Mouse (Mus musculus): Measurements from ENCODE around the gene Ppat. TPM values are rescaled to one million over a fixed set of nuclear protein-coding genes. Genes with fewer than 3 reads are reported as not detected.

Ppat gene
- polyA plus RNA-seq, 1 experiment, result 12.9 TPM

- Histone ChIP-seq H3K4me3 (ENCODE audit: insufficient read depth, low read depth, low read length) (peak overlapping the region; percentile 85), H3K4me1 (ENCODE audit: control insufficient read depth, insufficient read depth, low read length) (peaks cover 20% of the 10 kb centered on the region), H3K36me3 (ENCODE audit: control insufficient read depth, insufficient read depth, low read length) (no peaks in the 10 kb centered on the region), H3K27ac (ENCODE audit: insufficient read depth, low read depth, low read length) (peak overlapping the region; percentile 81), H3K27me3 (replicated peaks; ENCODE audit: control insufficient read depth, insufficient read depth, low read length) (no peaks in the 10 kb centered on the region)
- DNase-seq, result peak; percentile 43
- TF ChIP-seq POLR2A (IDR thresholded peaks at IDR 0.05; ENCODE audit: low read depth, low read length), result no peak
- no peak for TF ChIP-seq CTCF (conservative IDR thresholded peaks at IDR 0.05; ENCODE audit: insufficient read depth, insufficient read length, low read depth, low read length)
- under 1% methylated on average over 24 of the region's 24 CpGs for WGBS
These were observed 854 bp downstream of the Ppat start for GRCm38 (mm10) chr5:76950343-76951105.

DNA sequence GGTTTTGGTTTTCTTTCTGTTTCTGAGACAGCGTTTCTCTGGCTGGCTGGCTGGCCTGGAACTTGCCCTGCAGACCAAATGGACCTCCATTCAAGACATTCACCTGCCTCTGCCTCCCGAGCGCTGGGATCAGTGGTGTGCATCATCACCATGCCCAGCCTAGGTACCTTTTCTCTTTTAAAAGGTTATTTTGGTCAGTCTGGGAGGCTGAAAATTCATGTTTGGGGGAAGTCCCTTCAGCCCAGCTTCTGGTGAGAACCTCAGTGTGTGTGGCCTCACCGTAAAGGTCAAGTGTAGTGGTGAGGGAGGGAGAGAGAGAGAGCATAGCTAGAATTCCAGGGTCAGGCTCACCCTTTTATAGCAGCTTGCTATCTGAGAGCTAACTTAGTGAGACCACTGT lies 3.6 kb downstream of the Ppat start:
- 50% methylated on average over 4 of the region's 4 CpGs for WGBS
- H3K27me3 ChIP-seq (replicated peaks; ENCODE audit: control insufficient read depth, insufficient read depth, low read length), result no peaks in the 10 kb centered on the region
- no peak overlapping the region for H3K4me3 ChIP-seq (ENCODE audit: insufficient read depth, low read depth, low read length)
- TF ChIP-seq CTCF (conservative IDR thresholded peaks at IDR 0.05; ENCODE audit: insufficient read depth, insufficient read length, low read depth, low read length), result no peak
- TF ChIP-seq POLR2A (IDR thresholded peaks at IDR 0.05; ENCODE audit: low read depth, low read length), result no peak
- peaks cover 23% of the 10 kb centered on the region for H3K4me1 ChIP-seq (ENCODE audit: control insufficient read depth, insufficient read depth, low read length)
- DNase-seq, result no peak
- H3K27ac ChIP-seq (ENCODE audit: insufficient read depth, low read depth, low read length), result peak overlapping the region; percentile 72
- no peaks in the 10 kb centered on the region for H3K36me3 ChIP-seq (ENCODE audit: control insufficient read depth, insufficient read depth, low read length)

DNA sequence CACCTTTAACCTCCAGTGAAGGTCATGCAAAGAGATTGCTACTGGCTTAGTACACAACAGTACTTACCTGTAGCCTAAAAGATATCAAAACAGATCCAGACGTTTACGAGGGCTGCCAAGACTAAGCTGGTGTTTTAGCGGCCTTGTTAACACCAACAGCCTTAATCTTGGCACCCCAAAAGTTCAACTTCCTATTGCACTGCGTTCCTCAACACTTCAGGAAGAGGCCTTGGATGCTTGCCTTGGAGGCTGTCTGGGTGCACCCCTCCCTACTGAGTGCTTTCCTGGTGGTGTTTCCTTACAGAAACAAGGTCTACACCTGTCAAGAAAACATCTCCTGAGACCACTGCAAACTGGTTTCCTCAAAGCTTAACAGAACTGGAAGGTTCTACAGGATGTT lies 4.2 kb downstream of the Ppat start:
- WGBS, result 38% methylated on average over 4 of the region's 4 CpGs
- Histone ChIP-seq H3K27me3 (replicated peaks; ENCODE audit: control insufficient read depth, insufficient read depth, low read length) (no peaks in the 10 kb centered on the region), H3K4me3 (ENCODE audit: insufficient read depth, low read depth, low read length) (no peak overlapping the region), H3K4me1 (ENCODE audit: control insufficient read depth, insufficient read depth, low read length) (peaks cover 23% of the 10 kb centered on the region), H3K36me3 (ENCODE audit: control insufficient read depth, insufficient read depth, low read length) (no peaks in the 10 kb centered on the region), H3K27ac (ENCODE audit: insufficient read depth, low read depth, low read length) (peak overlapping the region; percentile 72)
- no peak for TF ChIP-seq POLR2A (IDR thresholded peaks at IDR 0.05; ENCODE audit: low read depth, low read length)
- no peak for TF ChIP-seq CTCF (conservative IDR thresholded peaks at IDR 0.05; ENCODE audit: insufficient read depth, insufficient read length, low read depth, low read length)
- DNase-seq, result peak; percentile 43

- no peak for DNase-seq
- Histone ChIP-seq H3K4me3 (ENCODE audit: insufficient read depth, low read depth, low read length) (no peak overlapping the region), H3K27me3 (replicated peaks; ENCODE audit: control insufficient read depth, insufficient read depth, low read length) (no peaks in the 10 kb centered on the region), H3K36me3 (ENCODE audit: control insufficient read depth, insufficient read depth, low read length) (peaks cover 2% of the 10 kb centered on the region; the same call in 1 of the 2 replicates), H3K27ac (ENCODE audit: insufficient read depth, low read depth, low read length) (peak overlapping the region; percentile 60; the same call in 1 of the 2 replicates), H3K4me1 (ENCODE audit: control insufficient read depth, insufficient read depth, low read length) (peaks cover 37% of the 10 kb centered on the region)
- TF ChIP-seq CTCF (conservative IDR thresholded peaks at IDR 0.05; ENCODE audit: insufficient read depth, insufficient read length, low read depth, low read length) (no peak), POLR2A (IDR thresholded peaks at IDR 0.05; ENCODE audit: low read depth, low read length) (no peak)
- WGBS, result 80% methylated on average over 2 of the region's 2 CpGs
These were observed 5.7 kb downstream of the Ppat start for GRCm38 (mm10) chr5:76945678-76946033.

DNA sequence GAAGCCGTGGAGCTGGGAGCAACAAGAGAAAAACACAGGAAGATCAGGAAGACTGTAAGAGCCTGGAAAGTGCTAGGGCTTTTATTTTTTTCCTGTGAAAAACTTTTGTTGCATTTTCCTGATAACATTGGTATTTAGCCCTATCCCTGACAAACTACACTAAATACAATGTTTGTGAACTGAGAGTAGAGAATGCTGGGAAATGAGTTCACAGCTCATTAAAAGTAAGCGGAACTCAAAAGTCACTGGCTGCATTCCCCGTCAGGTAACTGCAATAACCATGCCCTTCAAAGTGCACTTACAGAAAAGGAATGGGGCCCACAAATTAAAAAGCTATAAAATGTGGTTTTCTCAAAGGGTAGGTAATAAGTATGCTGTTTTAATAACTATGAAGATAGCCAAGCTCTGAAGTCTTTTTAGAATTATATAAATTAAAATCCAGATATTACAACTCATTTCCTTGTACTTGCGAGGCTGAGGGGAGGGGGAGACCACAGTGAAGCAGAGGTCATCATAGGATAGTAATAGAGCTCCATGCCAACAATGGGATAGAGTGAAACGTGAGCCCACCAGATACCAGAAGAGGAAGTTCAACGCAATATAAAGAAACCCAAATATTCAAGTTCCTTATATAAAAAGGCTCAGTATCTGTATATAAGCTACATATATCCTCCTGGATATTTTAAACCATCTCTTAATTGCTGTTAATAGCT lies 6.3 kb downstream of the Ppat start:
- H3K4me3 ChIP-seq (ENCODE audit: insufficient read depth, low read depth, low read length), result no peak overlapping the region
- peaks cover 4% of the 10 kb centered on the region; the same call in 1 of the 2 replicates for H3K36me3 ChIP-seq (ENCODE audit: control insufficient read depth, insufficient read depth, low read length)
- TF ChIP-seq CTCF (conservative IDR thresholded peaks at IDR 0.05; ENCODE audit: insufficient read depth, insufficient read length, low read depth, low read length) (no peak), POLR2A (IDR thresholded peaks at IDR 0.05; ENCODE audit: low read depth, low read length) (no peak)
- 42% methylated on average over 6 of the region's 6 CpGs for WGBS
- H3K27me3 ChIP-seq (replicated peaks; ENCODE audit: control insufficient read depth, insufficient read depth, low read length), result no peaks in the 10 kb centered on the region
- peaks cover 42% of the 10 kb centered on the region for H3K4me1 ChIP-seq (ENCODE audit: control insufficient read depth, insufficient read depth, low read length)
- peak overlapping the region; percentile 83 for H3K27ac ChIP-seq (ENCODE audit: insufficient read depth, low read depth, low read length)
- DNase-seq, result peak; percentile 64

- Histone ChIP-seq H3K4me1 (ENCODE audit: control insufficient read depth, insufficient read depth, low read length) (peaks cover 35% of the 10 kb centered on the region), H3K36me3 (ENCODE audit: control insufficient read depth, insufficient read depth, low read length) (peaks cover 4% of the 10 kb centered on the region; the same call in 1 of the 2 replicates), H3K4me3 (ENCODE audit: insufficient read depth, low read depth, low read length) (no peak overlapping the region), H3K27me3 (replicated peaks; ENCODE audit: control insufficient read depth, insufficient read depth, low read length) (no peaks in the 10 kb centered on the region), H3K27ac (ENCODE audit: insufficient read depth, low read depth, low read length) (peak overlapping the region; percentile 99)
- peak; percentile 88 for DNase-seq
- TF ChIP-seq POLR2A (IDR thresholded peaks at IDR 0.05; ENCODE audit: low read depth, low read length), result no peak
- TF ChIP-seq CTCF (conservative IDR thresholded peaks at IDR 0.05; ENCODE audit: insufficient read depth, insufficient read length, low read depth, low read length), result no peak
- WGBS, result 36% methylated on average over 4 of the region's 4 CpGs
These were observed 8.9 kb downstream of the Ppat start for GRCm38 (mm10) chr5:76942505-76942904.

DNA sequence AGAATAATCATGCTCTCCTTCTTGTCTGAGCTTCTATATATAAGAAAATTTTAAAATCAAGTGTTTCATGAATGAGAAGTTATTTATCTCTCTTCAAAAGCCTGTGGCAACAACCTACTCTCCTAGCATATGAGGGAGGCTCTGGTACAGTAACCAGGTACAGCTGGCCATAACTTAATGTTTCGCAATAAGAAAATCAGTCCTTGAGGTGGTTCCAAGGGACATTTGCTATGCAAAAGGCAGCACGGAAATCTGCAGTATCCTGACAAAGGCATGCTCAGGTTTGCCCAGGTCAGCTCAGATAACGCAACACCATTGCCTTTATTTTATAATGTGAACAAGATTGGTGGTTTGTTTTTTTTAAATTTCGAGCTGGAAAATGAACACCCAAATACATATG lies 9.4 kb downstream of the Ppat start:
- DNase-seq, result no peak
- Histone ChIP-seq H3K4me1 (ENCODE audit: control insufficient read depth, insufficient read depth, low read length) (peaks cover 30% of the 10 kb centered on the region), H3K4me3 (ENCODE audit: insufficient read depth, low read depth, low read length) (no peak overlapping the region), H3K27me3 (replicated peaks; ENCODE audit: control insufficient read depth, insufficient read depth, low read length) (no peaks in the 10 kb centered on the region), H3K36me3 (ENCODE audit: control insufficient read depth, insufficient read depth, low read length) (peaks cover 4% of the 10 kb centered on the region; the same call in 1 of the 2 replicates), H3K27ac (ENCODE audit: insufficient read depth, low read depth, low read length) (peak overlapping the region; percentile 99)
- TF ChIP-seq POLR2A (IDR thresholded peaks at IDR 0.05; ENCODE audit: low read depth, low read length), result no peak
- no peak for TF ChIP-seq CTCF (conservative IDR thresholded peaks at IDR 0.05; ENCODE audit: insufficient read depth, insufficient read length, low read depth, low read length)
- WGBS, result 37% methylated on average over 4 of the region's 4 CpGs
